Mouse (Mus musculus): ENCODE measurements around the gene Dpep1. TPM values are rescaled to one million over a fixed set of nuclear protein-coding genes. Genes with fewer than 3 reads are reported as not detected.
"Not testable (repeated sequence)": the region's sequence is repeated elsewhere in the genome, so short reads cannot be mapped to it uniquely, and the experiment has no call there.

Gene Dpep1
- polyA plus RNA-seq, 1 experiment from 2014 or later: 10.3 TPM

GRCm38 (mm10) chr8:123156070-123156773 lies 29.8 kb upstream of the Dpep1 start:
- Histone ChIP-seq H3K4me2 (ENCODE audit: low read depth, low read length) (no peak overlapping the region), H3K27ac (ENCODE audit: low read length) (no peak overlapping the region), H3K27me3 (ENCODE audit: control insufficient read depth, insufficient read depth, low read length) (no peaks in the 10 kb centered on the region), H3K36me3 (ENCODE audit: control insufficient read depth, insufficient read depth) (no peaks in the 10 kb centered on the region), H3K4me1 (ENCODE audit: control insufficient read depth, insufficient read depth, low read length) (peaks cover 17% of the 10 kb centered on the region), H3K9ac (ENCODE audit: low read length) (no peak overlapping the region; the same call in 1 of the 2 replicates), H3K4me3 (ENCODE audit: low read length) (no peak overlapping the region), H3K9me3 (replicated peaks; ENCODE audit: control insufficient read depth, low read length) (no peaks in the 10 kb centered on the region)
- 0 out of 2 replicates have a peak, but pooled peaks have one; percentile 16 for ATAC-seq (replicated peaks; ENCODE audit: extremely low read depth, insufficient read depth, low FRiP score)
- 54% methylated on average over 9 of the region's 9 CpGs for WGBS

GRCm38 (mm10) chr8:123157888-123158465 lies 28.1 kb upstream of the Dpep1 start, which contains the start of gene Sult5a1:
Gene Sult5a1 (minus strand): TSS chr8:123158315.
- Histone ChIP-seq H3K36me3 (ENCODE audit: control insufficient read depth, insufficient read depth) (no peaks in the 10 kb centered on the region), H3K4me3 (ENCODE audit: low read length) (no peak within 1 kb of the TSS), H3K9ac (ENCODE audit: low read length) (no peak within 1 kb of the TSS), H3K27ac (ENCODE audit: low read length) (no peak within 1 kb of the TSS), H3K4me2 (ENCODE audit: low read depth, low read length) (peak within 1 kb of the TSS; percentile 39; the same call in 1 of the 2 replicates), H3K9me3 (replicated peaks; ENCODE audit: control insufficient read depth, low read length) (no peaks in the 10 kb centered on the region), H3K27me3 (ENCODE audit: control insufficient read depth, insufficient read depth, low read length) (no peaks in the 10 kb centered on the region), H3K4me1 (ENCODE audit: control insufficient read depth, insufficient read depth, low read length) (peaks cover 17% of the 10 kb centered on the region)
- no peak for ATAC-seq (replicated peaks; ENCODE audit: extremely low read depth, insufficient read depth, low FRiP score)
- 32% methylated on average over 13 of the region's 13 CpGs for WGBS

- Histone ChIP-seq H3K27ac (ENCODE audit: low read length) (no peak overlapping the region), H3K9me3 (replicated peaks; ENCODE audit: control insufficient read depth, low read length) (peaks cover 6% of the 10 kb centered on the region), H3K27me3 (ENCODE audit: control insufficient read depth, insufficient read depth, low read length) (no peaks in the 10 kb centered on the region), H3K9ac (ENCODE audit: low read length) (no peak overlapping the region), H3K36me3 (ENCODE audit: control insufficient read depth, insufficient read depth) (no peaks in the 10 kb centered on the region), H3K4me2 (ENCODE audit: low read depth, low read length) (no peak overlapping the region), H3K4me3 (ENCODE audit: low read length) (no peak overlapping the region), H3K4me1 (ENCODE audit: control insufficient read depth, insufficient read depth, low read length) (no peaks in the 10 kb centered on the region)
- WGBS: 67% methylated on average over 3 of the region's 3 CpGs
- no peak for ATAC-seq (replicated peaks; ENCODE audit: extremely low read depth, insufficient read depth, low FRiP score)
Observed at GRCm38 (mm10) chr8:123181391-123181790, 4.7 kb upstream of the Dpep1 start.

- Histone ChIP-seq H3K36me3 (ENCODE audit: control insufficient read depth, insufficient read depth) (no peaks in the 10 kb centered on the region), H3K27me3 (ENCODE audit: control insufficient read depth, insufficient read depth, low read length) (no peaks in the 10 kb centered on the region), H3K27ac (ENCODE audit: low read length) (no peak overlapping the region), H3K9me3 (replicated peaks; ENCODE audit: control insufficient read depth, low read length) (no peaks in the 10 kb centered on the region), H3K4me1 (ENCODE audit: control insufficient read depth, insufficient read depth, low read length) (no peaks in the 10 kb centered on the region), H3K9ac (ENCODE audit: low read length) (no peak overlapping the region), H3K4me3 (ENCODE audit: low read length) (no peak overlapping the region), H3K4me2 (ENCODE audit: low read depth, low read length) (no peak overlapping the region)
- no peak for ATAC-seq (replicated peaks; ENCODE audit: extremely low read depth, insufficient read depth, low FRiP score)
- 70% methylated on average over 2 of the region's 2 CpGs for WGBS
Observed at GRCm38 (mm10) chr8:123188006-123188405, 2.0 kb downstream of the Dpep1 start.

- H3K4me1 ChIP-seq (ENCODE audit: control insufficient read depth, insufficient read depth, low read length): no peaks in the 10 kb centered on the region
- no peaks in the 10 kb centered on the region for H3K36me3 ChIP-seq (ENCODE audit: control insufficient read depth, insufficient read depth)
- H3K9me3 ChIP-seq (replicated peaks; ENCODE audit: control insufficient read depth, low read length): no peaks in the 10 kb centered on the region
- H3K4me2 ChIP-seq (ENCODE audit: low read depth, low read length): no peak overlapping the region
- no peak overlapping the region for H3K4me3 ChIP-seq (ENCODE audit: low read length)
- H3K9ac ChIP-seq (ENCODE audit: low read length): no peak overlapping the region
- WGBS: 76% methylated on average over 7 of the region's 7 CpGs
- H3K27ac ChIP-seq (ENCODE audit: low read length): no peak overlapping the region
- H3K27me3 ChIP-seq (ENCODE audit: control insufficient read depth, insufficient read depth, low read length): no peaks in the 10 kb centered on the region
- no peak for ATAC-seq (replicated peaks; ENCODE audit: extremely low read depth, insufficient read depth, low FRiP score)
Observed at GRCm38 (mm10) chr8:123188841-123189240, 2.8 kb downstream of the Dpep1 start.

- no peaks in the 10 kb centered on the region for H3K27me3 ChIP-seq (ENCODE audit: control insufficient read depth, insufficient read depth, low read length)
- ATAC-seq (replicated peaks; ENCODE audit: extremely low read depth, insufficient read depth, low FRiP score): peak; percentile 63
- peak overlapping the region; percentile 13; the same call in 1 of the 2 replicates for H3K4me2 ChIP-seq (ENCODE audit: low read depth, low read length)
- H3K9me3 ChIP-seq (replicated peaks; ENCODE audit: control insufficient read depth, low read length): no peaks in the 10 kb centered on the region
- H3K4me1 ChIP-seq (ENCODE audit: control insufficient read depth, insufficient read depth, low read length): no peaks in the 10 kb centered on the region
- WGBS: 1% methylated on average over 9 of the region's 9 CpGs
- H3K4me3 ChIP-seq (ENCODE audit: low read length): no peak overlapping the region
- H3K27ac ChIP-seq (ENCODE audit: low read length): no peak overlapping the region
- H3K9ac ChIP-seq (ENCODE audit: low read length): no peak overlapping the region
- H3K36me3 ChIP-seq (ENCODE audit: control insufficient read depth, insufficient read depth): no peaks in the 10 kb centered on the region
Observed at GRCm38 (mm10) chr8:123190678-123191077, 4.6 kb downstream of the Dpep1 start.

GRCm38 (mm10) chr8:123191908-123192307 lies 5.9 kb downstream of the Dpep1 start:
- H3K27ac ChIP-seq (ENCODE audit: low read length): no peak overlapping the region
- H3K4me1 ChIP-seq (ENCODE audit: control insufficient read depth, insufficient read depth, low read length): no peaks in the 10 kb centered on the region
- no peaks in the 10 kb centered on the region for H3K27me3 ChIP-seq (ENCODE audit: control insufficient read depth, insufficient read depth, low read length)
- H3K36me3 ChIP-seq (ENCODE audit: control insufficient read depth, insufficient read depth): no peaks in the 10 kb centered on the region
- no peak overlapping the region for H3K9ac ChIP-seq (ENCODE audit: low read length)
- no peak for ATAC-seq (replicated peaks; ENCODE audit: extremely low read depth, insufficient read depth, low FRiP score)
- H3K4me2 ChIP-seq (ENCODE audit: low read depth, low read length): no peak overlapping the region
- H3K4me3 ChIP-seq (ENCODE audit: low read length): no peak overlapping the region
- 70% methylated on average over 7 of the region's 8 CpGs for WGBS
- no peaks in the 10 kb centered on the region for H3K9me3 ChIP-seq (replicated peaks; ENCODE audit: control insufficient read depth, low read length)

GRCm38 (mm10) chr8:123193771-123194170 lies 7.7 kb downstream of the Dpep1 start:
- no peak overlapping the region for H3K27ac ChIP-seq (ENCODE audit: low read length)
- no peak overlapping the region for H3K4me2 ChIP-seq (ENCODE audit: low read depth, low read length)
- no peak for ATAC-seq (replicated peaks; ENCODE audit: extremely low read depth, insufficient read depth, low FRiP score)
- H3K9me3 ChIP-seq (replicated peaks; ENCODE audit: control insufficient read depth, low read length): no peaks in the 10 kb centered on the region
- 88% methylated on average over 9 of the region's 9 CpGs for WGBS
- H3K4me3 ChIP-seq (ENCODE audit: low read length): no peak overlapping the region
- H3K4me1 ChIP-seq (ENCODE audit: control insufficient read depth, insufficient read depth, low read length): no peaks in the 10 kb centered on the region
- H3K36me3 ChIP-seq (ENCODE audit: control insufficient read depth, insufficient read depth): no peaks in the 10 kb centered on the region
- no peak overlapping the region for H3K9ac ChIP-seq (ENCODE audit: low read length)
- H3K27me3 ChIP-seq (ENCODE audit: control insufficient read depth, insufficient read depth, low read length): no peaks in the 10 kb centered on the region

GRCm38 (mm10) chr8:123197016-123197415 lies 11.0 kb downstream of the Dpep1 start:
- WGBS: 71% methylated on average over 5 of the region's 5 CpGs
- H3K27ac ChIP-seq (ENCODE audit: low read length): not testable (repeated sequence)

More at GRCm38 (mm10) chr8:123197016-123197415, 11.0 kb downstream of the Dpep1 start:
- H3K4me2 ChIP-seq (ENCODE audit: low read depth, low read length); H3K9me3 ChIP-seq (replicated peaks; ENCODE audit: control insufficient read depth, low read length); H3K27me3 ChIP-seq (ENCODE audit: control insufficient read depth, insufficient read depth, low read length); H3K9ac ChIP-seq (ENCODE audit: low read length); H3K36me3 ChIP-seq (ENCODE audit: control insufficient read depth, insufficient read depth); ATAC-seq (replicated peaks; ENCODE audit: extremely low read depth, insufficient read depth, low FRiP score); H3K4me3 ChIP-seq (ENCODE audit: low read length); H3K4me1 ChIP-seq (ENCODE audit: control insufficient read depth, insufficient read depth, low read length): not testable (repeated sequence)
